Mouse (Mus musculus) embryonic fibroblast, embryonic 13.5 days (primary cell): Measurements from ENCODE around the gene Rassf1.

Experiments used
- CTCF ChIP-seq: IDR thresholded peaks from 2 replicates; pipeline ENCODE4 v1.5.1; 2011; ENCODE audit warnings: mild to moderate bottlenecking, control low read depth, low read length, moderate library complexity, borderline replicate concordance; ENCODE audit not compliant: insufficient read depth
- POLR2A ChIP-seq: IDR thresholded peaks from 2 replicates; pipeline ENCODE4 v1.6.1; 2011; ENCODE audit warnings: low read depth, mild to moderate bottlenecking, control low read depth, low read length, moderate library complexity

GRCm38 (mm10) chr9:107544196-107544700, 7.1 kb upstream of the Rassf1 start:
- TF ChIP-seq CTCF (no peak), POLR2A (no peak)
